Mouse (Mus musculus) frontal cortex, adult 2 months (tissue): ENCODE measurements around the gene Gm14226. TPM values are rescaled to one million over a fixed set of nuclear protein-coding genes. Genes with fewer than 3 reads are reported as not detected.
"Not testable (repeated sequence)": the region's sequence is repeated elsewhere in the genome, so short reads cannot be mapped to it uniquely, and the experiment has no call there.

Source experiments
- DNase-seq, 2 experiments: peaks; one replicate each; pipeline ENCODE4 v3.0.0; 2022; ENCODE audit warnings: low spot score in 1 of 2; ENCODE audit errors: extremely low spot score in 1 of 2
- polyA plus RNA-seq: library from polyadenylated mRNA; depleted of rRNA; stranded (reverse); fragments of >200 nt; gene quantifications from 2 replicates; pipeline ENCODE4 v1.2.3, GENCODE M21; 2012; rRNA removed

Gene Gm14226
- 0.06 TPM in 2 replicates for polyA plus RNA-seq

- DNase-seq = not testable (repeated sequence)
Observed at GRCm38 (mm10) chr2:155018251-155018755, at the start of gene Gm14226. Gene Gm14226, plus strand, starts transcription at chr2:155018266.

- not testable (repeated sequence) for DNase-seq
Observed at GRCm38 (mm10) chr2:154969740-154970397, 48.2 kb upstream of the Gm14226 start.

- peak in 1 of 2 experiments; percentile 32 for DNase-seq
Observed at GRCm38 (mm10) chr2:154971919-154972692, 46.0 kb upstream of the Gm14226 start.

- DNase-seq = no peak
Observed at GRCm38 (mm10) chr2:154972981-154973380, 45.1 kb upstream of the Gm14226 start.

- no peak for DNase-seq
Observed at GRCm38 (mm10) chr2:154986609-154987008, 31.5 kb upstream of the Gm14226 start.

GRCm38 (mm10) chr2:154991411-154991810, 26.7 kb upstream of the Gm14226 start:
- DNase-seq = no peak

- DNase-seq = no peak
Observed at GRCm38 (mm10) chr2:154992083-154992482, 26.0 kb upstream of the Gm14226 start.

GRCm38 (mm10) chr2:155005491-155005890, 12.6 kb upstream of the Gm14226 start:
- DNase-seq = no peak

- no peak for DNase-seq
Observed at GRCm38 (mm10) chr2:155011086-155011656, 6.9 kb upstream of the Gm14226 start.

- DNase-seq = no peak
Observed at GRCm38 (mm10) chr2:155012991-155013390, 5.1 kb upstream of the Gm14226 start.

GRCm38 (mm10) chr2:155016751-155017150, 1.3 kb upstream of the Gm14226 start:
- DNase-seq = not testable (repeated sequence)

GRCm38 (mm10) chr2:155018762-155019641, 936 bp downstream of the Gm14226 start:
- DNase-seq = peak in 1 of 2 experiments; percentile 63

- peak; percentile 66 to 95 for DNase-seq
Observed at GRCm38 (mm10) chr2:155019673-155020072, 1.6 kb downstream of the Gm14226 start.

- not testable (repeated sequence) for DNase-seq
Observed at GRCm38 (mm10) chr2:155020247-155020826, 2.3 kb downstream of the Gm14226 start.

GRCm38 (mm10) chr2:155030831-155031230, 12.8 kb downstream of the Gm14226 start:
- no peak for DNase-seq

GRCm38 (mm10) chr2:155032938-155033710, 15.1 kb downstream of the Gm14226 start:
- DNase-seq = no peak

- DNase-seq = no peak
Observed at GRCm38 (mm10) chr2:155039956-155040355, 21.9 kb downstream of the Gm14226 start.

GRCm38 (mm10) chr2:155044542-155044941, 26.5 kb downstream of the Gm14226 start:
- no peak for DNase-seq

GRCm38 (mm10) chr2:155045075-155045474, 27.0 kb downstream of the Gm14226 start:
- no peak for DNase-seq
